Mouse (Mus musculus) liver, adult 2 months (tissue): ENCODE data around the gene Morc1. TPM values are rescaled to one million over a fixed set of nuclear protein-coding genes. Genes with fewer than 3 reads are reported as not detected.
A peak's percentile ranks its signal among the peaks of the same experiment; 100 is the strongest.

Experiments used
- DNase-seq: peaks from one replicate; pipeline ENCODE4 v3.0.0-alpha.2; 2011; ENCODE audit warnings: low read depth, low spot score; ENCODE audit errors: extremely low read depth
- H3K27ac ChIP-seq: fragments of 200-500 bp; replicated peaks from 2 replicates; pipeline ENCODE4 v1.5.1; 2012; ENCODE audit warnings: low read depth, mild to moderate bottlenecking, control low read depth, inconsistent platforms, low read length; ENCODE audit not compliant: insufficient read depth
- H3K27me3 ChIP-seq: fragments of 200-500 bp; 2 replicates; pipeline ENCODE4 v1.6.1; 2012; ENCODE audit warnings: mild to moderate bottlenecking, moderate library complexity, low read length, inconsistent platforms; ENCODE audit not compliant: control insufficient read depth, insufficient read depth
- H3K36me3 ChIP-seq: fragments of 200-500 bp; 2 replicates; pipeline ENCODE4 v1.6.1; 2012; ENCODE audit warnings: low read length, inconsistent platforms; ENCODE audit not compliant: control insufficient read depth, insufficient read depth
- H3K4me1 ChIP-seq: fragments of 200-500 bp; 2 replicates; pipeline ENCODE4 v1.6.1; 2011; ENCODE audit warnings: low read length; ENCODE audit not compliant: control insufficient read depth, insufficient read depth
- H3K4me3 ChIP-seq: fragments of 200-500 bp; 2 replicates; pipeline ENCODE4 v1.5.1; 2011; ENCODE audit warnings: low read depth, mild to moderate bottlenecking, control low read depth, low read length, moderate library complexity; ENCODE audit not compliant: insufficient read depth
- H3K79me2 ChIP-seq: fragments of 200-500 bp; 2 replicates; pipeline ENCODE4 v1.6.1; 2012; ENCODE audit warnings: inconsistent platforms, mild to moderate bottlenecking, low read length, moderate library complexity; ENCODE audit not compliant: control insufficient read depth, insufficient read depth
- H3K9ac ChIP-seq: fragments of 200-500 bp; 2 replicates; pipeline ENCODE4 v1.6.1; 2012; ENCODE audit warnings: low read depth, mild to moderate bottlenecking, control low read depth, inconsistent platforms, low read length
- CTCF ChIP-seq: fragments of 200-500 bp; IDR thresholded peaks from 2 replicates; pipeline ENCODE4 v1.5.1; 2011; ENCODE audit warnings: low read depth, low read length, control low read depth
- POLR2A ChIP-seq: fragments of 200-500 bp; IDR thresholded peaks from 2 replicates; pipeline ENCODE4 v1.6.1; 2011; ENCODE audit warnings: low read length, control low read depth; ENCODE audit not compliant: insufficient read depth; ENCODE audit errors: extremely low read depth
- WGBS: fragments of 180-500 bp; shearing (Covaris S2); methylation state at CpG from one replicate; pipeline ENCODE4 v1.1.7; 2018; 5-methylcytosine and 5-hydroxymethylcytosine counted together
- polyA plus RNA-seq: library from polyadenylated mRNA; depleted of rRNA; stranded (reverse); fragments of >200 nt; gene quantifications from 2 replicates; pipeline ENCODE4 v1.2.3, GENCODE M21; 2012
- total RNA-seq: library from RNA; depleted of rRNA; stranded (reverse); fragments of >200 nt; gene quantifications from 2 replicates; pipeline ENCODE4 v1.2.3, GENCODE M21; 2014

Morc1 gene
- total and polyA plus RNA-seq, 2 experiments: not detected

- no peak for TF ChIP-seq POLR2A
- TF ChIP-seq CTCF: no peak
- H3K36me3 ChIP-seq: no peaks in the 10 kb centered on the region
- WGBS: 77% methylated on average over 2 of the region's 2 CpGs
- peaks cover 3% of the 10 kb centered on the region for H3K4me1 ChIP-seq
- no peak overlapping the region for H3K9ac ChIP-seq
- no peak overlapping the region for H3K27ac ChIP-seq
- no peaks in the 10 kb centered on the region for H3K79me2 ChIP-seq
- no peak for DNase-seq
- H3K4me3 ChIP-seq: no peak overlapping the region
- H3K27me3 ChIP-seq: no peaks in the 10 kb centered on the region
Observed at GRCm38 (mm10) chr16:48419035-48419434, 12.0 kb upstream of the Morc1 start.

- no peaks in the 10 kb centered on the region for H3K36me3 ChIP-seq
- H3K9ac ChIP-seq: no peak overlapping the region
- no peaks in the 10 kb centered on the region for H3K27me3 ChIP-seq
- H3K27ac ChIP-seq: no peak overlapping the region
- 40% methylated on average over 2 of the region's 2 CpGs for WGBS
- DNase-seq: peak; percentile 65
- H3K4me3 ChIP-seq: no peak overlapping the region
- TF ChIP-seq CTCF (no peak), POLR2A (no peak)
- no peaks in the 10 kb centered on the region for H3K79me2 ChIP-seq
- H3K4me1 ChIP-seq: peaks cover 3% of the 10 kb centered on the region
Observed at GRCm38 (mm10) chr16:48422501-48422900, 8.5 kb upstream of the Morc1 start.

GRCm38 (mm10) chr16:48424069-48424468, 7.0 kb upstream of the Morc1 start:
- Histone ChIP-seq H3K27me3 (no peaks in the 10 kb centered on the region), H3K27ac (no peak overlapping the region), H3K9ac (no peak overlapping the region), H3K36me3 (no peaks in the 10 kb centered on the region), H3K4me3 (no peak overlapping the region), H3K79me2 (no peaks in the 10 kb centered on the region), H3K4me1 (peaks cover 3% of the 10 kb centered on the region)
- 21% methylated on average over 4 of the region's 4 CpGs for WGBS
- DNase-seq: peak; percentile 87
- no peak for TF ChIP-seq CTCF
- no peak for TF ChIP-seq POLR2A

- Histone ChIP-seq H3K27ac (no peak overlapping the region), H3K9ac (no peak overlapping the region), H3K36me3 (no peaks in the 10 kb centered on the region), H3K4me1 (no peaks in the 10 kb centered on the region), H3K79me2 (no peaks in the 10 kb centered on the region), H3K4me3 (no peak overlapping the region), H3K27me3 (no peaks in the 10 kb centered on the region)
- 80% methylated on average over 1 of the region's 1 CpGs for WGBS
- no peak for TF ChIP-seq POLR2A
- no peak for TF ChIP-seq CTCF
- no peak for DNase-seq
Observed at GRCm38 (mm10) chr16:48429427-48429826, 1.6 kb upstream of the Morc1 start.

GRCm38 (mm10) chr16:48435454-48435853, 4.4 kb downstream of the Morc1 start:
- TF ChIP-seq CTCF: no peak
- no peak for TF ChIP-seq POLR2A
- no peaks in the 10 kb centered on the region for H3K4me1 ChIP-seq
- H3K27ac ChIP-seq: no peak overlapping the region
- no peak overlapping the region for H3K4me3 ChIP-seq
- H3K36me3 ChIP-seq: no peaks in the 10 kb centered on the region
- no peaks in the 10 kb centered on the region for H3K79me2 ChIP-seq
- no peak for DNase-seq
- H3K9ac ChIP-seq: no peak overlapping the region
- WGBS: 21% methylated on average over 1 of the region's 1 CpGs
- H3K27me3 ChIP-seq: no peaks in the 10 kb centered on the region

- TF ChIP-seq POLR2A (no peak), CTCF (no peak)
- Histone ChIP-seq H3K4me3 (no peak overlapping the region), H3K9ac (no peak overlapping the region), H3K36me3 (no peaks in the 10 kb centered on the region), H3K4me1 (no peaks in the 10 kb centered on the region), H3K79me2 (no peaks in the 10 kb centered on the region), H3K27me3 (no peaks in the 10 kb centered on the region), H3K27ac (no peak overlapping the region)
- DNase-seq: no peak
Observed at GRCm38 (mm10) chr16:48437476-48437875, 6.4 kb downstream of the Morc1 start.
